Mouse (Mus musculus): ENCODE measurements around the gene Proser1.

Proser1 gene

DNA sequence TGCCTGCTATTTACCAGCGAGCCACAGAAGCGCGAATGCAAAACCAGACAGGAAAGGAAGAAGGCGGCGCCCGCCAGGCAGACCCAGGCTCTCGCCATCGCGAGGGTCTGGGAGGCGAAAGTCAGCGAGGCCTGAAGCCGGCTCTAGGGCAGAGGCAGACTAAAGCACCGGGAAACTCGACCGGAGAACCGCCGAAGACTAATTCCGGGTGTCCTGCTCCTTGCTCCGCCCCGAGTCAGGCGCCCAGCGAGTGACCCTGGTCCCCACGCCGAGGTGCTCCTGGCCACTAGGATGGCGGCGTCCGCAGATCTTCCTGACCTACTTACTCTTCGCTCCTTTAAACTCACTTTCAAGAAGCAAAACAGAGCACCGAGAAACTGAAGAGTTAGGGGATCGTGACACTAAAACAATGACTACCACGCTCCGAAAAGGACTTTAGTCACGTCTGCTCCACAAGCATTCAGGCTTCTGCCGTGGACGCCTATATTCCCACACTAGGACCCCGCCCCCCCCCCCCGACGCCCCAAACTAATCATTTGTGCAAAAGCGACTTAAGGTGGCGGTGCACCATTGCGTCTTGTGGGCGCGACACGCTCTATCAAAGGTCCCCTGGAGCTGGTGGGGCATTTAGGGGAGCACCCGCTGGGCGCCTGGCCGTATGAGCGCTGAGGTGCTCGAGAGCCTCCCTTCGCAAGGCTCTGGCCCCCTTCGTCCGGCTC, at the start of gene Proser1, which contains the start of gene Nhlrc3:
TSS of gene Proser1 (plus strand) at position 621 of the 719 bp plus-strand sequence.
TSS of gene Nhlrc3 (minus strand) at position 287 of the 719 bp plus-strand sequence.
- DNase-seq (ENCODE audit: low spot score in 2 of 2), result peak; percentile 97

DNA sequence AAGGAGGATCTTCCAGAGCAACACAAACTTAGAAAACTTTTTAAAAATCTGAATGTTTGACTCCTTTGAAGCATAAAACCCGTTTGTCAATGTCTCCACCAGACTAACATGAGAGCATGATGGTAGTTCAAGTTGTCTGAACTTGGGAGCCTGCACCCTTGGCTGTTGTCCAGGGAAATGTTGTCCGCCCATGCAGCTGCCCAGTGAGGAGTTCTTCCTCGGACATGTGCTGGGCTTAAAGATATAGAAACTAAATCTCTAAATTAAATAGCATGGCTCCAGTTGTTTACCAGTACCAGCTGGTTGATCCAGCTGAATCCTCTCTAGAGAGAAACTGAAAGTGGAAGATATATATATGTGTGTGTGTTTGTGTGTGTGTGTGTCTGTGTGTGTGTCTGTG, 49.5 kb upstream of the Proser1 start:
- no peak for DNase-seq (ENCODE audit: low spot score in 2 of 2)

DNA sequence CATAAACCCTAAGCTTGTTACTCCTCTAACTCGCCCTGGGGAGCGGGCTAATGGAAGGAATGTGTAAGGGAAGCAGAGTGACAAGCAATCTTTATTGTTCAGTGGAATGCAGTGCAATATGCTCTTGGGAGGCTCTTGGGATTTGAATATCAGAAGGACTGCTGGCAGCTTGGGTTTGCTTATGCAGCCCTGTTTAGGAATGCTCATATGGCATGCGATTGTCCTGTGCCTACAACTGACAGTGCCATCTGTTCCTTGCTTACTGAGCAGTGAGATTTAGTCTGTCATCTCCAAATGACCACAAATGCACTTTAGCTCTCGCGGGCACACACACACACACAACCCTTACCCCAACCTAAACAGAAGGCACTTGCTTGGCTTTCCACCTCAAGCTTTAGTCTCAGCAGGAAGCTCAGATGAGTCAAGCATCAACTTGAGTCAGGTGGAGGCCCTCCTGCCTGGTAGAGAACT, 47.4 kb upstream of the Proser1 start:
- DNase-seq (ENCODE audit: low spot score in 2 of 2), result peak in 1 of 2 experiments; percentile 42

DNA sequence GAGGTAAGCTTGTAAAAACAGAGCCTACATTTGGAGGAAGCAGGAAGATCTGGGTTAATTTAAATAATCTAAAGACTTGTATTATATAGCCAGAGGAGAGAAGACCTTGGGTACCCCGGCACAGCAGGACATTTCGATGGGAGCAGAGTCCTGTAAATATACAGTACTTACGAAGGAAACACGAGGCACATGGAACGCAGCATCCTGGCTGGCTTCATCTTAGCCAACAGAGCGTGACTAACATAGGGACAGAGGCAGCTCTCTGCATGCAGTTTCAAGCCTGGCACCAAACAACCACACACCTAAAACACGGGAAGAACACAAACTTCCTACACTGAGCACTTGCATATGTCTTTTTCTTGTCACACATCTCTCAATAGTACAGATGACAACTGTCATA, 45.8 kb upstream of the Proser1 start:
- DNase-seq (ENCODE audit: low spot score in 2 of 2), result no peak

DNA sequence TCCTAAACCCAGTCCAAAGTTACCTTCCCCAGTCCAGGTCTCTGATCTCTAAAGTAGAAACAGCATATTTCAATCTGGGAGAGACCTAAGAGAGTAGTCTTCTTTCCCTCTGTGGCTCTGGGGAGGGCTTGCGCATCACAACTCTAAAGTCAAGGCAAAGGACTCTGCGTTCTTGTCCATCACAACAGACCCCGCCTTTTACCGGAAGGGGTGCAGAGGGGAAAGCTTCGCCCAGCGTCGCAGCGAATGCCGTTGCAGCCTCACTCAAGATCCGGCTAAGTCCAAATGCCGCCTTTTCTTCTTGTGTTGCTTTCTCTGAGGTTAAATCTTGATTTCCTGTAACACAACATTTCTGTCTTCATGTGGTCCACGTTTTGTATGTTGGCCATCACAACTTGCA, 41.8 kb upstream of the Proser1 start:
- no peak for DNase-seq (ENCODE audit: low spot score in 2 of 2)

DNA sequence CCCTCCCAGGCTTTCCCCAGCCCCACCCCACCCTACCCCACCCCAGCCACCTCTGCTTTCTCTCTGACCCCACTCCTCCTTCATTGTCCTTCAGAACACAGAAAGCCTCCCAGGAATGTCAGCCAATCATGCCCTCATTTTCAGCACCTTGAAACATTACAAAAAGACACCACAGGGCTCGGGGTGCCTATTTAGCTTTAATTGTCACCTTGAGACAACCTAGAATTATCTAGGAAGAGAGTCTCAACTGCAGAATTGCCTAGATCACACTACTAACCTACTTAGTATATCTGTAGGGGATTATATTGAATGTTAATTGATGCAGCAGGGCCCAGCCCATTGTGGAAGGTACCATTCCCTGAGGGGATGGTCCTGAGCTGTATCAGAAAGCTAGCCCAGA, 40.8 kb upstream of the Proser1 start:
- no peak for DNase-seq (ENCODE audit: low spot score in 2 of 2)

DNA sequence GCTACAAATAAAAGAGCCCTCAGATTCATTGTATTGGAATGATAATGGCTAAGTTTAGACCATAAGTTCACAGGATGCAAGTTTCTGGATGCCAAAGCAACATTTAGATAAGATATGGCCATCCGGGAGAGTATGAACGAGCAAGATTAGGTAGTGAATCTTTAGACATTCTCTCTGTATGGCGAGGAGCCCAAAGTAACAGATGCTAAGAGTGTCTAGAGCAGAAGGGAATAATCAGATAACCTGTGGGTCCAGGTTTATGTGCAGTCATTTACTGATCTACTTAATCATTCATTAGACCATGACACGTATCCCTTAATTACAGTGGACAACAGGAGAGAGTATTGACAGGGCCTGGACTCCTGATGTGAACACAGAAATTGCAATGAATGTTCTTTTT, 39.9 kb upstream of the Proser1 start:
- DNase-seq (ENCODE audit: low spot score in 2 of 2), result no peak

DNA sequence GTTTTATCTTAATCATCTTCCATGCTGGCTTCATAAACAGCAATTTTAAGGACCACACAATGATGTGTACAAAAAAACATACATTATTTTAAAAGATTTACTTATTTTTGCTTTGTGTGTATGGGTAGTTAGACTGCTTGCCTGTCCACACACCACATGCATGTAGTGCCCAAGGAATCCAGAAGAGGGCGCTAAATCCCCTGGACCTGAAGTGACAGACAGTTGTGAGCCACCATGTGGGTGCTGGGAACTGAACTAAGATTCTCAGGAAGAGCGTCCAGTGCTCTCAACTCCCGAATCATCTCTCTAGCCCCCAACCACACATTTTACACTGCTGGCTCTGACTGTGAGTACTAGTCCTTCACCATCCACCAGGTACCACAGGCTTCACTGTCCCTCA, 28.9 kb upstream of the Proser1 start:
- DNase-seq (ENCODE audit: low spot score in 2 of 2), result no peak

DNA sequence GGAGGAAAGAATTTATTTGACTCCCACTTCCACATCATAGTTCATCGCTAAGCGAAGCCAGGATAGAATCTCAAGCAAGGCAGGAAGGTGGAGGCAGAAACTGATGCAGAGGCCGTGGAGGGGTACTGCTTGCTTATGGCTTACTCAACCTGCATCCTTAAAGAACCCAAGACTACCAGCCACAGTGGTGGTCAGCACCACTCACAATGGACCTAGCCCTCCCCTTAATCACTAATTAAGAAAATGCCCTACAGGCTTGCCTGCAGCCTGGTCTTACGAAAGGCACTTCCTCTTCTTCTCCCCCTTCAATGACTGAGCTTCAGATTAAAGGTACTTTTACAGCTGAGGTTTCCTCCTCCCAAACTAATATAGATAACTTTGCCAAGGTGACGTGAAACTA, 26.9 kb upstream of the Proser1 start:
- DNase-seq (ENCODE audit: low spot score in 2 of 2), result no peak

DNA sequence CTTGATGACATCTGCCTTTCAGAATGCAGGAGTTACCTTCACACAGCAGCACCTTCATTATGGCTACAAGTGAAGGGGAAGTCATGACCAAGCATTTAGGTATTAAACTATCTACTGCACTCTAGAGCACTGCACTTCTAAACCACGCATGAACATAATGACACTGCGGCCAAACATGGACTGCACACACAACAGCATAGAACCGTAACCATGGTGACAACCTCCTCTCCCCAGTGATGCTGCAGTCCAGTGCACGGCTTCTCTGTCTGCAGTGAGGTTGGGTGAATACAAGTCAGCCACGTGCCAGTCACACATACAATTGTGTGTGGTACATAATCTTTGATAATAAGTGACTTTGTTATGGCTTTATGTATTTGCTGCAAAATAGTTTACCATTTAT, 17.9 kb upstream of the Proser1 start:
- no peak for DNase-seq (ENCODE audit: low spot score in 2 of 2)

DNA sequence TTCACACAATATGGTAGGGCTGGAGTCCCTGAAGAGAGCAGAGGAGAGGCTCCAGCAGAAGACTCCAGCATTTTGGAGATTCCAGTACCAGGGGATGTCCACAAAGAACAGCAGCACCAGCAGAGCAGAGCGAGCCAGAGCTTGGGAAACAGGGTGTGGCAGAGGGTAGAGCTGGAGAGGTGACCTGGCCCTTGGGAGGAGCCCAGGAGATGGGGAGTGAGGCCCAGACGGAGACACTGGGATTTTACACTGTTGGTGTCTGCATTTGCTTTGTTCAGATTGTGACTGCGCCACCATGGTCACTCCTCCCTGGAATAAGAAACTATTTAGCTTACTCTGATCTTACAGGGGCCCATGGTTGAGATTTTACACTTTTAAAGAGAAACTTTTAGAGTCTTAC, 16.7 kb upstream of the Proser1 start:
- no peak for DNase-seq (ENCODE audit: low spot score in 2 of 2)

DNA sequence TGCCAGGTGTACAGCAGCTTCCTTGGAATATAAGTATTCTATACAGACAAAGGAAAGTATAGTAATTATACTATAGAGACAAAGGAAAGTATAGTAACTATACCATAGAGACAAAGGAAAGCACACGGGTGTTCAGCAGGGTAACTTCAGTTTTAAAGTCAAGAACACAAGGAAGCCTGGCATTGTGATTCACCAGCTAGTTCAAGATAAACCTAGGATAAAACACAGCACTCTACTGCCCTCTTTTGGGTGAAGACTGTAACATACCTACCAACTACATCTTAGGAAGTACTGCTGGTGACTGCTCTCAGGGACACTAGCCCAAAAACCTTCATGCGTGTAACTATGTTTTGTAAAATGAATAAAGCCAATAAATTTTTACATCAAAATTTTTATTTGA, 15.3 kb upstream of the Proser1 start:
- DNase-seq (ENCODE audit: low spot score in 2 of 2), result peak; percentile 15 to 80

DNA sequence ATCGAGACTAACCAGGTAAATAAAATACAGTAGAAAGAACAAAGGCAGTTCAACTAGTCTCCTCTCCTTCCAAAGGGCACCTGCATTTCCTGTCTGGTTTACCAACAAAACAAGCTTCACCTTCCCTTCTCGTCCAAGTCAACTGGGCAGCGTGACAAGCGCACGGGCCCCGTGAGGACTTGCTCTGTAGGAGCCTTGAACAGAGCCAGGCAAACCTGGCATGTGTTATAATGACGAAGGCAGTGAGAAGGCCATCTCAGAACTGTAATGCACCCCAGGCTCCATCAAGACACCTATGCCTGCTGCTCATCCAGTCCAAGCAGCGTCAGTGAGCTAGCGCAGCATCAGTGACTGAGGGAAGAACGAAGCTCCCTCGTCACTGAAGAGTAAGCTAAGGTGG, 12.8 kb upstream of the Proser1 start:
- DNase-seq (ENCODE audit: low spot score in 2 of 2), result no peak

DNA sequence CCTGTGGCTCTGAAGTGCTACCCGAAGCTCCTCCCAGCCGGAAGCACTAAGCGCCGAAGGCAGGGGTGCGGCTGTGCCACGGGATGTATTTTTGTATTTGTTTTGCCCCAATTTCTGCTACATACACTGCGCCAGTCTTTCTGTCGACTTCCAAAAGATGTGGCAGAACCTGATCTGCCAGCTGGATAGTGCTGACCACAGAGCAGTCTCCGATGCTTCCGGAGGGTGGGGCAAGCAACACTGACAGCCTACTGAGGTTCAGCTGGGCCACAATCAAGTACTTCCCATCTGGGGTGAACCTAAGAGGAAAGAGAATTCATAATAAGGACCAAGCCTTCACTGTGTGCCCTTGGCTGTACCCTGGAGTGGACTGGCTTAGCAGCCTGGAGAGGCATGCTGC, 11.1 kb upstream of the Proser1 start:
- DNase-seq (ENCODE audit: low spot score in 2 of 2), result no peak

DNA sequence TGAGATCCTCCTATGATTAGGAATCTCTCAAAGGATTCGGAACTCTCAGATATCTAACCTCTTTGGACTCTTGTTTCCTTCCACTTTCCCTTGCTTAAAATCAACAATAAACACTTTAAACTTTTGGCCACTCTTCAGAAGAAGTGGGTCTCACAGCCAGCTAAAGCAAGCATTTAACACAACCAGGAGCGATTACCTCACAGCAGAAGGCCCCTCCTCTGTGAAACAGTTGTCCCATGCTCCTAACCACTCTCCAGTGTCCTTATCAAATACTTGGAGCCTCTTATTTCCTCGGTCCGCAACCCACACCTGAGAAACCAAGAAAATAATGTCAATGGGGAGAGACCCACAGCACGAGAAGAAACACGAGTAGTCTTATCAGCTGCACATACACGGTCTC, 10.1 kb upstream of the Proser1 start:
- DNase-seq (ENCODE audit: low spot score in 2 of 2), result no peak

DNA sequence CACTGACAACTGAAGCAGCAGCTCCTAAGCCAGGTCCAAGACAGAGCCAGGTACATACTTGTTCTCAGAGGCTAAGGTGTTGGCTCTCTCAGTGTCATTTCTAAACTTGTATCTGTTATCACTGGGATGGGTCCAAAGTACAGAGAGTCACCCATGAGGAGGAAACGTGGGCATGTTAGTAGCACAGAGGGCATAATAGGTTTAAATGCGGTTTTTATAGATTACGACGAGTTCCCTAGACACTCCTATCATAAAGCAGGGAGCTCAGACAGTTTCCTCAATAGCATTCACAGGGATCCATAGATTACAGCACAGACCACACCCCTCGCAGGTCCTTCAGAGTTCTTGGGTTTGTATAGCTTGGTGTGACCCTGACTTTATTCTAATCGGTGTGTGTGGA, 9.5 kb upstream of the Proser1 start:
- no peak for DNase-seq (ENCODE audit: low spot score in 2 of 2)

DNA sequence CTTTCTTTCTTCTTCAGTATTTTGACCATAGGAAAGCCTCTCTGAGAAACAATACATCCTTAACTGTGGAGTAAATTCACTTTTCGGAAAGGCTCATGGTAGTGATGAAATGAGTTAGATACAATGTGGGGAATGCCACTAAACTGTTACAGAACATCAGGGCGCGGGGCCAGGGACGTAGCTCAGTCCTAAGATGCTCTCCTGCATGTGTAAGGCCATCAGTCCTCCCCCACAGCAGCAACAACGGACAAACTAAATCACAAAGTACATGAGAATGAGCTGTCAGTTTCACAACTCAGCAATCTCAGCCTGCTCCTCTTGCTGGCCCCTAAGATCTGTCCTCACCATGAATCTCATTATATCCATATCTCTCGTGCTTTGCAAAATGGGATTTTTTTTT, 8.9 kb upstream of the Proser1 start:
- DNase-seq (ENCODE audit: low spot score in 2 of 2), result no peak

DNA sequence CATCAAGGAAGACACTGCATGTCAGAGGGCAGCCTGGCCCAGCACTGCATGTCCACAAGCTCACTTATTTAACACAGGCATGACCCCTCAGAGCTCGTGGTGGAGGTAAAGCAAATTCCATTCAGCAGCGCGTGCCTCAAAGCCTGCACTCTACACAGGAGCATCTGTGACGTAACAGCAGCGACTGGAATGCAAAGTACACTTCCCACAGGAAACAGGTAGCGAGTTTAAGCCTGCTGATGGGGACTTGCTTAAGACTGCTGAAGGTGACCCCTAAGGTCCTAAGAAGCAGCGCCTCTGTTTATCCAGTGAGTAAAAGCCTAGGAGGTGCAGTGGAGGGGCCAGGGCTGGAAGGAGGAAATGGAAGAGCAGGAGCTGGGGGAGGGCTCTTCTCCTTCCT, 8.5 kb upstream of the Proser1 start:
- no peak for DNase-seq (ENCODE audit: low spot score in 2 of 2)

DNA sequence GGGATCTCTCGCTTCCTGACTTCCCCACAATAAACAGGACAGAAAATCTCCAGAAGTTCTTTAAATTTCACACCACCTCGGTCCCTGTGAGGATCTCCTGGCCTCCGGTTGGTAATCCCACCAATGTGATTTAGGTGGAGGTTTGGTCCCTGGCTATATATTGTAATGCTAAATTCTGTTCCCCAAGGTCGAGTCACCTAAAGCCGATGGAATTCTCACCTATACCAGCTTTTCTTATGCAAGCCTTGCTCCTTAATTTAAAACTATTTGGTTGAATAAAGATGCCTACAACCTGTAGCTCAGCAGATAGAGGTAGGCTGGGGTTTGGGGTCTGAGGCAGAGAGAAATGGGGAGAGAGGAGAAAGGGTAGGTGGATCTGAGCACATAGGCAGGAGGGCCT, 5.7 kb upstream of the Proser1 start:
- DNase-seq (ENCODE audit: low spot score in 2 of 2), result no peak

DNA sequence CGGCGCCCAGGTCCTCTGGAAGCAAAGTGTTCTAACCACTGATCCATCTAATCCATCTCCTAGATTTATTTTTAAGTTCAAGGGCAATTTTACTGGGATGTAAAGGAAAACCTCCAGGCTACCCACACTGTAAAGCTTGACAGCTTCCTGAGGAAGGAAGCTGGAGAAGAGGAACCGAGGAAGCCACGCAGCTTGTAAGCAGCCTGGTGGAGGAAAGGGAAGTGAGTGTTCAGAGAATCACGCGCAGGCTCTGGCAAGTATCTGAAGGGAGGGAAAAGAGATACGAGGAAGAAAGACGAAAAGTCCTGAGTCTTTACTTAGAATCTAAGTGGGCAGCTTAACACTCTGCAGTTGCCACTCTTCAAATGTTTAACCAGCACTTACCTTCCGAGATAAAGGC, 3.4 kb upstream of the Proser1 start:
- no peak for DNase-seq (ENCODE audit: low spot score in 2 of 2)

DNA sequence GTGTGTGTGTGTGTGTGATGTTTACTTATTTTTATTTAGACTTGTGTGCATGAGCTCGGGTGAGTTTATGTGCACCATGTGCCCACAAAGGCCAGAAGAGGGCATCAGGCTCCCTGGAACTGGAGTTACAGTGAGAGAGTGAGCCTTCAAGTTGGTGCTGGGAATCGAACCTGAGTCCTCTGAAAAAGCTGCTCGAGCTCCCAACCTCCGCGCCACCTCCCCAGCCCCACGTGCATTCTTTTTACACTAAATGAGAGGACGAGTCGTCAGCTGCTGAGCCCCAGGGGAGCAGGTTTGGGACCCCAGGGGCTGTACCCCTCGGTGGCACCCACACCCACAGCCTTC, 793 bp upstream of the Proser1 start:
- DNase-seq (ENCODE audit: low spot score in 2 of 2), result no peak

DNA sequence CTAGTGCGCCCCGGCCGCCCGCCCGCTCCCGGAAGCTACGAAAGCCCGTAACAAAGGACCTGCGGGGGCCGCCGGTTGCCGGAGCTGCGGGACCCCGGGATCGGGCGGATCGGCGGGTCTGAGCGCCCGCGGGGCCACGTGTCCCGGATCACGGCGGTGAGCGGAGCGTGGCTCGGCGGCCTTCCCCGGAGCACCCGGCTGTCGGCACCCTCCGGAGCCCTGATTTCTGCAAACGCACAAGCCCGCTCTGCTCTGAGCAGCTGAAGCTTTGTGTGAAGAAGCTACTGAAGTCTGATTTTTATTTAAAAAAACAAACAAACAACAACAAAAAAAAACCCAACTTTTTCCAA, 274 bp downstream of the Proser1 start:
- DNase-seq (ENCODE audit: low spot score in 2 of 2), result no peak

DNA sequence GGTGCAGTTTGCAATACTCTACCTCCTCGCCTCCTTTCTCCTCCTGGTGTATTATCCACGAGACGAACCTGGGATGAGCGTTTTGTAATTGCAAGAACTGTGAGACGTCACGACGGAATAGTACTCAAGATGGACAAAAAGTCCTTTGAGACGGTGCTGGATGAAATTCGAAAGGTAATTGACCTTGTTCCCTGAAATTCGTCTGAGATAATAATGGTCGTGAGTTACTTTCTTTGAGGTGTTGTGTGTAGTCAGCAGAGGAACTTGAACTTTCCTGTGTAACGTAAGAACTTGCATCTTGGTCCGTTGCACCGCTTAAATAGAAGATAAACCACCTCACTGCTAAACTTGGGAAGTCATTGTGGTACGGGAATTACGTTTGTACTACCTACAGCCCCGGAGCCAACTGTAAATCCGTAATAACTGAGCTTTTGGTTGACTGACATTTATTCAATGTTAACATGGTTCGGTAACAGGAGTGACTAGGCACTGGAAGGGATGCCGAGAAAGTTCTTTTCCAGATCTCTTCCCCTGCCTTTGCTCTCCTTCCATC, 756 bp downstream of the Proser1 start:
- no peak for DNase-seq (ENCODE audit: low spot score in 2 of 2)

DNA sequence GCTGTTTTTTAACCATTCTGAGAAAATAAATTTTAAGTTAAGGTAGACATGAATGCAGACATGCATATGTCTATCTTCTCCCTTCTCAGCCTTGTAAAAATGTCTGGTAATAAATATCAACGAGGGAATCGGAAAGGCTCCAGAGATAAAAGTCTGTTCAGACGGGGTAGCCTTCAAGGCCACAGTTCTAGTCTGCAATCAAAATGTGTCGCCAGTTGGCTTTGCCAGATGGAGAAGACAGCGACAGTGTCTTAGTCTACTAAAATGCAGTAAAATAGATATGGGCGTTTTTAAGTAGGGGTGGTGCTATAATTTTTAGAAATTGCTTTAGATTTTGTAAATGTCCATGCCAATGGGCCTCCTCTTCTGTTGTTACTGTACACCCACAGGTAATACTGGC, 1.9 kb downstream of the Proser1 start:
- no peak for DNase-seq (ENCODE audit: low spot score in 2 of 2)

All from frontal cortex, postnatal 36 days (tissue).